Mouse (Mus musculus): ENCODE measurements around the gene Mroh2a. TPM values are rescaled to one million over a fixed set of nuclear protein-coding genes. Genes with fewer than 3 reads are reported as not detected.

Mroh2a gene
- polyA plus RNA-seq, 1 experiment from 2014 or later: 0.62 TPM

GRCm38 (mm10) chr1:88232664-88233380, 6.0 kb downstream of the Mroh2a start:
- 53% methylated on average over 3 of the region's 3 CpGs for WGBS
- H3K4me3 ChIP-seq (ENCODE audit: control insufficient read depth in 1 of 2, insufficient read depth in 1 of 2, low read depth in 1 of 2, low read length in 2 of 2): no peak overlapping the region

DNA sequence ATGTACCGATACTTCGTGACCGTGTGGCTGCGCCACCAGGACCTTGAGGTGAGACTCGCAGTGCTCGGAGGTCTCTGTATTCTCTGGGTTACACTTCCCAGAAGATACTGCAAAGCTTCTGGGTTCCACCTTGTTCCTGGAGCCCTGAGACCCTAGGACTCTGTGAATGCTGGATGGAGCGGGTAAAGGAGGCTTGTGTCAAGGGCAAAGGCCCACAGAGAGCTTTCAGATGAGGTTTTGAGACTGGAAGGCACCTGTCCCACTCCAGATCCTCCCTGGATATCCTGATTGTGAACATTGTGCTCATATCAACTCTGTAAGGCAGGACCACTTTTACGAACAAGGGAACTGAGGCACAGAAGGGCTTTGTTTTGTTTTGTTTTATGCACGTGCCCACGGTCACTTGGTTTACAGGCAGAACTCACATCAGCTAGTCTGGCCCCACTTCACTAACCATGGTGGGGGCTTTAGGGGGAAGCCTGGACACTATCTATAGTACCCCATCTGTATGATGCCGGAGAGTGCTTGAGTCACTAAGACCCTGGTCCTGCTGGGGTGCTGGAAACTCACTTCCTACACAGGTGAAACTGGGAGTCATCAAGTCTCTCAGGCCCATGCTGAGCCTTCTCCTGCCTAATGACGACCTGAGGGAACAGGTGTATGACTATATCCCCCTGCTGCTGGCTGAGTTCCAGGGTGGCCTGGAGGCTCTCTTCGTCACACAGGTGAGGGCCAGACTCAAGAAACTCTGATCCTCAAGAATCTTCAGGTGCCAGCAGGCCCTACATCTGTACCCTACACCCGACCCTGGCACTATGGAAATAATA, 6.8 kb downstream of the Mroh2a start:
- Histone ChIP-seq H3K27me3 (ENCODE audit: control insufficient read depth, insufficient read depth, low read length) (no peaks in the 10 kb centered on the region), H3K4me3 (ENCODE audit: control insufficient read depth in 1 of 2, insufficient read depth in 1 of 2, low read depth in 1 of 2, low read length in 2 of 2) (no peak overlapping the region), H3K4me1 (ENCODE audit: control insufficient read depth in 2 of 2, insufficient read depth in 2 of 2, low read length in 2 of 2) (no peaks in the 10 kb centered on the region), H3K4me2 (ENCODE audit: low read length) (no peak overlapping the region), H3K36me3 (ENCODE audit: control insufficient read depth, insufficient read depth, low read length) (no peaks in the 10 kb centered on the region), H3K9me3 (ENCODE audit: control insufficient read depth, low read length) (peaks cover 98% of the 10 kb centered on the region), H3K9ac (ENCODE audit: low read length) (no peak overlapping the region), H3K27ac (replicated peaks in 1 of 2; ENCODE audit: control insufficient read depth in 1 of 2, insufficient read depth in 1 of 2, low read depth in 2 of 2, low read length in 2 of 2) (no peak overlapping the region)
- 62% methylated on average over 14 of the region's 14 CpGs for WGBS
- no peak for ATAC-seq (ENCODE audit: insufficient number of reproducible peaks, insufficient read depth, low FRiP score, low read depth)

More at GRCm38 (mm10) chr1:88232664-88233380, 6.0 kb downstream of the Mroh2a start:
- Histone ChIP-seq H3K9ac (ENCODE audit: low read length) (no peak overlapping the region), H3K36me3 (ENCODE audit: control insufficient read depth, insufficient read depth, low read length) (no peaks in the 10 kb centered on the region), H3K4me2 (ENCODE audit: low read length) (no peak overlapping the region), H3K27me3 (ENCODE audit: control insufficient read depth, insufficient read depth, low read length) (no peaks in the 10 kb centered on the region), H3K27ac (replicated peaks in 1 of 2; ENCODE audit: control insufficient read depth in 1 of 2, insufficient read depth in 1 of 2, low read depth in 2 of 2, low read length in 2 of 2) (no peak overlapping the region), H3K4me1 (ENCODE audit: control insufficient read depth in 2 of 2, insufficient read depth in 2 of 2, low read length in 2 of 2) (no peaks in the 10 kb centered on the region), H3K9me3 (ENCODE audit: control insufficient read depth, low read length) (peaks cover 98% of the 10 kb centered on the region)
- no peak for ATAC-seq (ENCODE audit: insufficient number of reproducible peaks, insufficient read depth, low FRiP score, low read depth)

- ATAC-seq (ENCODE audit: insufficient number of reproducible peaks, insufficient read depth, low FRiP score, low read depth): no peak
- Histone ChIP-seq H3K4me3 (ENCODE audit: control insufficient read depth in 1 of 2, insufficient read depth in 1 of 2, low read depth in 1 of 2, low read length in 2 of 2) (no peak overlapping the region), H3K4me2 (ENCODE audit: low read length) (no peak overlapping the region), H3K4me1 (ENCODE audit: control insufficient read depth in 2 of 2, insufficient read depth in 2 of 2, low read length in 2 of 2) (no peaks in the 10 kb centered on the region), H3K27ac (replicated peaks in 1 of 2; ENCODE audit: control insufficient read depth in 1 of 2, insufficient read depth in 1 of 2, low read depth in 2 of 2, low read length in 2 of 2) (no peak overlapping the region), H3K27me3 (ENCODE audit: control insufficient read depth, insufficient read depth, low read length) (no peaks in the 10 kb centered on the region), H3K9me3 (ENCODE audit: control insufficient read depth, low read length) (peaks cover 98% of the 10 kb centered on the region), H3K36me3 (ENCODE audit: control insufficient read depth, insufficient read depth, low read length) (no peaks in the 10 kb centered on the region), H3K9ac (ENCODE audit: low read length) (no peak overlapping the region)
- 54% methylated on average over 4 of the region's 4 CpGs for WGBS
Observed at GRCm38 (mm10) chr1:88234248-88234610, 7.4 kb downstream of the Mroh2a start.

- Histone ChIP-seq H3K4me1 (ENCODE audit: control insufficient read depth in 2 of 2, insufficient read depth in 2 of 2, low read length in 2 of 2) (no peaks in the 10 kb centered on the region), H3K36me3 (ENCODE audit: control insufficient read depth, insufficient read depth, low read length) (no peaks in the 10 kb centered on the region), H3K27me3 (ENCODE audit: control insufficient read depth, insufficient read depth, low read length) (no peaks in the 10 kb centered on the region), H3K4me3 (ENCODE audit: control insufficient read depth in 1 of 2, insufficient read depth in 1 of 2, low read depth in 1 of 2, low read length in 2 of 2) (no peak overlapping the region), H3K9me3 (ENCODE audit: control insufficient read depth, low read length) (peaks cover 98% of the 10 kb centered on the region), H3K9ac (ENCODE audit: low read length) (no peak overlapping the region), H3K4me2 (ENCODE audit: low read length) (no peak overlapping the region), H3K27ac (replicated peaks in 1 of 2; ENCODE audit: control insufficient read depth in 1 of 2, insufficient read depth in 1 of 2, low read depth in 2 of 2, low read length in 2 of 2) (no peak overlapping the region)
- 38% methylated on average over 5 of the region's 5 CpGs for WGBS
- ATAC-seq (ENCODE audit: insufficient number of reproducible peaks, insufficient read depth, low FRiP score, low read depth): no peak
Observed at GRCm38 (mm10) chr1:88234646-88235045, 7.9 kb downstream of the Mroh2a start.

GRCm38 (mm10) chr1:88235046-88235893, 8.5 kb downstream of the Mroh2a start:
- WGBS: 54% methylated on average over 11 of the region's 11 CpGs

DNA sequence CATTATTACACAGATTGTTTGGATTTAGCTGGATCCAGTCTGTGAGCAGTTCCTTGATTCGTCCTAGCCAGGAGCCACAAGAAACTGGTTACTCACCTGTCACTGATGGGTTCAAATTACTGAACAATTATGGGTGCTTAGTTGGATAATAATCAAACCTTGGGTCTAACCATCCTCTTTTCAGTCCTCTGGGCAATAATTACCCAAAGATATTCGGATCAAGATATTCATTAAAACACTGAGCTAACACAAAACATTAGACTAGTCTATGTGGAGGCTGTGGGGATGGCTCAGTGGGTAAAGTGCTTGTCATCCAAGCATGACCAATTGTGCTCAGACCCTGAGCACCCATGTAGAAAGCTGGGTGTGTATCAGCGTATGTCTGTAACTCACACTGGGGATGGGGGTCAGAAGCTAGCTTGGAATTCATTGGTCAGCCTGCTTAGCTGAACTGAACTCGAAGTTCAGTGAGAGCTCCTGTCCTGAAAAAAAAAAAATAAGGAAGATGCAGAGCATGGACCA, 9.2 kb downstream of the Mroh2a start:
- Histone ChIP-seq H3K4me1 (ENCODE audit: control insufficient read depth in 2 of 2, insufficient read depth in 2 of 2, low read length in 2 of 2) (no peaks in the 10 kb centered on the region), H3K4me2 (ENCODE audit: low read length) (no peak overlapping the region), H3K4me3 (ENCODE audit: control insufficient read depth in 1 of 2, insufficient read depth in 1 of 2, low read depth in 1 of 2, low read length in 2 of 2) (no peak overlapping the region), H3K9ac (ENCODE audit: low read length) (no peak overlapping the region), H3K36me3 (ENCODE audit: control insufficient read depth, insufficient read depth, low read length) (no peaks in the 10 kb centered on the region), H3K27me3 (ENCODE audit: control insufficient read depth, insufficient read depth, low read length) (no peaks in the 10 kb centered on the region), H3K9me3 (ENCODE audit: control insufficient read depth, low read length) (peaks cover 98% of the 10 kb centered on the region), H3K27ac (replicated peaks in 1 of 2; ENCODE audit: control insufficient read depth in 1 of 2, insufficient read depth in 1 of 2, low read depth in 2 of 2, low read length in 2 of 2) (no peak overlapping the region)
- WGBS: 51% methylated on average over 4 of the region's 4 CpGs
- ATAC-seq (ENCODE audit: insufficient number of reproducible peaks, insufficient read depth, low FRiP score, low read depth): no peak

More at GRCm38 (mm10) chr1:88235046-88235893, 8.5 kb downstream of the Mroh2a start:
- Histone ChIP-seq H3K27ac (replicated peaks in 1 of 2; ENCODE audit: control insufficient read depth in 1 of 2, insufficient read depth in 1 of 2, low read depth in 2 of 2, low read length in 2 of 2) (no peak overlapping the region), H3K4me3 (ENCODE audit: control insufficient read depth in 1 of 2, insufficient read depth in 1 of 2, low read depth in 1 of 2, low read length in 2 of 2) (no peak overlapping the region), H3K27me3 (ENCODE audit: control insufficient read depth, insufficient read depth, low read length) (no peaks in the 10 kb centered on the region), H3K4me1 (ENCODE audit: control insufficient read depth in 2 of 2, insufficient read depth in 2 of 2, low read length in 2 of 2) (no peaks in the 10 kb centered on the region), H3K4me2 (ENCODE audit: low read length) (no peak overlapping the region), H3K9me3 (ENCODE audit: control insufficient read depth, low read length) (peaks cover 98% of the 10 kb centered on the region), H3K9ac (ENCODE audit: low read length) (no peak overlapping the region), H3K36me3 (ENCODE audit: control insufficient read depth, insufficient read depth, low read length) (no peaks in the 10 kb centered on the region)
- 0 out of 2 replicates have a peak, but pooled peaks have one; percentile 3 for ATAC-seq (ENCODE audit: insufficient number of reproducible peaks, insufficient read depth, low FRiP score, low read depth)

DNA sequence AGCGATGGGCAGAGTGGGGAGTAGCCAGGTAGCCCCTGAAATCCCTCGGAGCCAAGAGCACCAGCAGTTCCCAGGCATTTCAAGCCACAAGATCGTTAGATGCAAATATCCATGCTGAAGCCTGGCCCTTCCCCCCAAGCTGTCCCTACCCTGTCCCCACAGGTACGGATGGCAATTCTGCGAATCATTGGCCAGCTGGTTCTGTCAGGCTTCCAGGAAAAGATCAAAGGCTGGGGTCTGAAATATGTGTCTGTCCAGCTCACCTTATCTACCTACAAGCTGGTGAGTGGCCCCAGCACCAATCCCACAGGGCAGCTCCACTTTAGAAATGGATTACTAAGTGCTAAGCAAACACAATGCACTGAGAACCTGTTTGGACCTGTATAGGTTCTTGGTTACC, 10.5 kb downstream of the Mroh2a start:
- H3K4me1 ChIP-seq (ENCODE audit: control insufficient read depth in 2 of 2, insufficient read depth in 2 of 2, low read length in 2 of 2): no peaks in the 10 kb centered on the region
- H3K27ac ChIP-seq (replicated peaks in 1 of 2; ENCODE audit: control insufficient read depth in 1 of 2, insufficient read depth in 1 of 2, low read depth in 2 of 2, low read length in 2 of 2): no peak overlapping the region
- H3K4me2 ChIP-seq (ENCODE audit: low read length): no peak overlapping the region
- no peaks in the 10 kb centered on the region for H3K36me3 ChIP-seq (ENCODE audit: control insufficient read depth, insufficient read depth, low read length)
- no peaks in the 10 kb centered on the region for H3K27me3 ChIP-seq (ENCODE audit: control insufficient read depth, insufficient read depth, low read length)
- H3K9me3 ChIP-seq (ENCODE audit: control insufficient read depth, low read length): peaks cover 98% of the 10 kb centered on the region
- 68% methylated on average over 5 of the region's 5 CpGs for WGBS
- no peak overlapping the region for H3K4me3 ChIP-seq (ENCODE audit: control insufficient read depth in 1 of 2, insufficient read depth in 1 of 2, low read depth in 1 of 2, low read length in 2 of 2)
- H3K9ac ChIP-seq (ENCODE audit: low read length): no peak overlapping the region
- no peak for ATAC-seq (ENCODE audit: insufficient number of reproducible peaks, insufficient read depth, low FRiP score, low read depth)
